In genomic region chr6:91145572-91145971, GRCm38 (mm10) we compare ENCODE assay signal across 13 mouse cellular contexts. TPM values are rescaled to one million over a fixed set of nuclear protein-coding genes. Genes with fewer than 3 reads are reported as not detected.
DNase-seq lines count a peak whose midpoint lies in the region; ATAC-seq lines count a peak whose summit lies in the region.
"Had no signal": no experiment of that assay in that cellular context is flagged by ENCODE, and none has a peak within 500 bp of the region (broad histone marks: within the 10 kb centered on the region; RNA-seq: fewer than 3 reads in every experiment).

No protein-coding gene starts in this region.

- H3K27ac ChIP-seq in kidney, embryonic 15.5 days, result peak overlapping the region; percentile 47; the same call in 1 of the 2 replicates
- peak overlapping the region; percentile 87 for H3K27ac ChIP-seq in hindbrain, embryonic 15.5 days (replicated peaks)
- peak overlapping the region; percentile 88 for H3K27ac ChIP-seq in midbrain, embryonic 16.5 days (ENCODE audit: low read length)
- H3K27ac ChIP-seq: heart, embryonic 15.5 days had no signal

- H3K4me3 ChIP-seq in kidney, embryonic 15.5 days (replicated peaks), result no peak overlapping the region
- no peak overlapping the region for H3K4me3 ChIP-seq in hindbrain, embryonic 15.5 days
- H3K4me3 ChIP-seq in midbrain, embryonic 16.5 days (ENCODE audit: low read depth, low read length), result no peak overlapping the region
- H3K4me3 ChIP-seq: heart, embryonic 15.5 days had no signal

- H3K9me3 ChIP-seq in kidney, embryonic 15.5 days (replicated peaks), result no peaks in the 10 kb centered on the region
- H3K9me3 ChIP-seq in hindbrain, embryonic 15.5 days, result no peaks in the 10 kb centered on the region
- H3K9me3 ChIP-seq in midbrain, embryonic 16.5 days (replicated peaks; ENCODE audit: control insufficient read depth, low read length, poor library complexity, severe bottlenecking), result no peaks in the 10 kb centered on the region
- H3K9me3 ChIP-seq: heart, embryonic 15.5 days had no signal

- no peak; the same call in 1 of the 2 replicates for ATAC-seq in kidney, embryonic 15.5 days (replicated peaks; ENCODE audit: low FRiP score)
- ATAC-seq in hindbrain, embryonic 15.5 days (ENCODE audit: low FRiP score, low read depth), result no peak
- no peak for ATAC-seq in midbrain, embryonic 16.5 days
- ATAC-seq: inflammation-experienced regulatory T-cells, adult 6 months had no signal

- no peak overlapping the region for H3K4me2 ChIP-seq in kidney, embryonic 15.5 days
- H3K4me2 ChIP-seq in hindbrain, embryonic 15.5 days, result no peak overlapping the region
- H3K4me2 ChIP-seq in midbrain, embryonic 16.5 days (ENCODE audit: low read length), result no peak overlapping the region
- H3K4me2 ChIP-seq: heart, embryonic 15.5 days had no signal

- intact Hi-C loops in left cerebral cortex, postnatal 10 days (cut with DNase I), result loop anchor here (10.0 kb wide), 1 partner anchor 411 kb away; no protein-coding TSS in a partner anchor

- no peaks in the 10 kb centered on the region for H3K27me3 ChIP-seq in kidney, embryonic 15.5 days
- H3K27me3 ChIP-seq in hindbrain, embryonic 15.5 days, result no peaks in the 10 kb centered on the region
- no peaks in the 10 kb centered on the region for H3K27me3 ChIP-seq in midbrain, embryonic 16.5 days (ENCODE audit: control insufficient read depth, insufficient read depth, low read depth, low read length)

- WGBS in kidney, embryonic 15.5 days, result 75% methylated on average over 5 of the region's 5 CpGs
- WGBS in hindbrain, embryonic 15.5 days, result 58% methylated on average over 5 of the region's 5 CpGs
- WGBS in midbrain, embryonic 16.5 days, result 59% methylated on average over 5 of the region's 5 CpGs

- peak; percentile 58 to 69 for DNase-seq in adrenal gland, adult (ENCODE audit: inconsistent age in 2 of 2, low spot score in 1 of 2)
- DNase-seq in adrenal gland, postnatal 4 days (ENCODE audit: low spot score in 2 of 2), result no peak
- no peak for DNase-seq in kidney, postnatal 25 days
- DNase-seq in natural killer cell, adult 2 months (ENCODE audit: low spot score in 2 of 2), result no peak
- DNase-seq in left cerebral cortex, postnatal 10 days (ENCODE audit: extremely low spot score in 1 of 2, low spot score in 2 of 2), result no peak
- DNase-seq: cerebellum, adult 9-10 months; lung, adult 2 months; thymus, adult 2 months had no signal

- no peaks in the 10 kb centered on the region for H3K36me3 ChIP-seq in kidney, embryonic 15.5 days
- H3K36me3 ChIP-seq in hindbrain, embryonic 15.5 days, result no peaks in the 10 kb centered on the region
- H3K36me3 ChIP-seq in midbrain, embryonic 16.5 days (ENCODE audit: control insufficient read depth, insufficient read depth, low read length), result no peaks in the 10 kb centered on the region
- H3K36me3 ChIP-seq: heart, embryonic 15.5 days had no signal

- no peak overlapping the region for H3K9ac ChIP-seq in kidney, embryonic 15.5 days
- H3K9ac ChIP-seq in hindbrain, embryonic 15.5 days, result no peak overlapping the region
- no peak overlapping the region for H3K9ac ChIP-seq in midbrain, embryonic 16.5 days (ENCODE audit: low read depth, low read length)
- H3K9ac ChIP-seq: heart, embryonic 15.5 days had no signal

- peaks cover 26% of the 10 kb centered on the region for H3K4me1 ChIP-seq in kidney, embryonic 15.5 days
- peaks cover 26% of the 10 kb centered on the region for H3K4me1 ChIP-seq in hindbrain, embryonic 15.5 days (replicated peaks)
- peaks cover 19% of the 10 kb centered on the region for H3K4me1 ChIP-seq in midbrain, embryonic 16.5 days (ENCODE audit: control insufficient read depth, insufficient read depth, low read length)
- H3K4me1 ChIP-seq: heart, embryonic 15.5 days had no signal

RNA-seq across cellular contexts. Expression of gene Hdac11, which starts 10.9 kb away (rescaled TPM):
- 10 to 100 TPM; 12.9 to 17.8 TPM for total RNA-seq in adrenal gland, postnatal 4 days (2021)
- 13.2 and 14.3 TPM in 2 replicates for polyA plus RNA-seq in kidney, embryonic 15.5 days (2015; fragmentation: Nextera tagmentation; extraction: Ambion mirVana)
- 43.4 and 44.4 TPM in 2 replicates for polyA plus RNA-seq in hindbrain, embryonic 15.5 days (2015; fragmentation: Nextera tagmentation; extraction: Ambion mirVana)
- polyA plus RNA-seq in midbrain, embryonic 16.5 days (2015; fragmentation: Nextera tagmentation; extraction: Ambion mirVana), result 48.0 and 56.3 TPM in 2 replicates
- total RNA-seq in left cerebral cortex, postnatal 10 days (2021), result 100 to 1,000 TPM; 111 to 117 TPM

RNA-seq across cellular contexts. Expression of gene Nup210, which starts 28.9 kb away (rescaled TPM):
- 10 to 100 TPM; 17.0 to 24.6 TPM for total RNA-seq in adrenal gland, postnatal 4 days (2021)
- 22.8 and 24.2 TPM in 2 replicates for polyA plus RNA-seq in kidney, embryonic 15.5 days (2015; fragmentation: Nextera tagmentation; extraction: Ambion mirVana)
- 17.0 and 21.2 TPM in 2 replicates for polyA plus RNA-seq in hindbrain, embryonic 15.5 days (2015; fragmentation: Nextera tagmentation; extraction: Ambion mirVana)
- polyA plus RNA-seq in midbrain, embryonic 16.5 days (2015; fragmentation: Nextera tagmentation; extraction: Ambion mirVana), result 20.5 and 20.7 TPM in 2 replicates
- 10 to 100 TPM; 35.6 to 36.7 TPM for total RNA-seq in left cerebral cortex, postnatal 10 days (2021)

Comparison
In these comparisons a context has a peak if more than half of its experiments do, and no peak if none do; other contexts are left out.
1. DNase-seq: peak in adrenal gland, adult (2 of 2); none in adrenal gland, postnatal 4 days (0 of 2), kidney, postnatal 25 days (0 of 2), natural killer cell, adult 2 months (0 of 2) and left cerebral cortex, postnatal 10 days (0 of 2).
2. Peak in every context shown above with its lines, with median percentiles within 50 percentile points of each other: H3K27ac ChIP-seq.